Mouse (Mus musculus): ENCODE data around the gene Cdh20.

DNA sequence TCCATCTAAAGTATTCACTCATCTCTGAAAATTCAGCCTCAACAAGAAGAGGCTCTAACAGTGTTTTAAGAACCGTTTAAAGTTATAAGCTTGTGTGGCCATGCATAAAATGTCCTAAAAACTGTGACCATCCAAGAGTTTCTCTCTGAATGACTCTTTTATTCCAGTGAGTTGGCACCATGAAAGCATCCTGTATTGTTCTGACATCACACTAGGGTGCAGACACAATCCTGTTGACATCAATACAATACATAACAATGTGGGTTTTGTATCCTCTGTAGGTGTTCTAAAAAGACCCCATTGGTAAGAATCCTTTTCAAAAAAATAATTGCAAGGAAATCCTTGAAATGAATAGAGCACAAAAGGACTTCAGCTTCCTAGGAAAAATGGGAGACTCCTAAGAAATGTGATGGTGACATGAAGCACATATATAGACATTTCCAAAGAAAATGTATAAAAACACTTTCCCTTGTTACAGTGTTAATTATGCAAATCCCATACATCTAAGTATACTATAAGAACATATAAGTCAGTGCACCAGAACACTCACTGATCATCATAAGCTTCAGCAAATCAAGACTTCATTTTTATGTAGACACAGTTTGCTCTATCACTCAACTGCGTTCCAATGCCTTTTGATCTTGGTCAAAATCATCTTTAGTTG lies 80.1 kb downstream of the Cdh20 start:
- TF ChIP-seq TAL1 (IDR thresholded peaks at IDR 0.05; ENCODE audit: low read length) (no peak), GATA1 (IDR thresholded peaks at IDR 0.05; ENCODE audit: low read length) (no peak)
